Mouse (Mus musculus): ENCODE data around the gene Susd4.

Susd4 gene

DNA sequence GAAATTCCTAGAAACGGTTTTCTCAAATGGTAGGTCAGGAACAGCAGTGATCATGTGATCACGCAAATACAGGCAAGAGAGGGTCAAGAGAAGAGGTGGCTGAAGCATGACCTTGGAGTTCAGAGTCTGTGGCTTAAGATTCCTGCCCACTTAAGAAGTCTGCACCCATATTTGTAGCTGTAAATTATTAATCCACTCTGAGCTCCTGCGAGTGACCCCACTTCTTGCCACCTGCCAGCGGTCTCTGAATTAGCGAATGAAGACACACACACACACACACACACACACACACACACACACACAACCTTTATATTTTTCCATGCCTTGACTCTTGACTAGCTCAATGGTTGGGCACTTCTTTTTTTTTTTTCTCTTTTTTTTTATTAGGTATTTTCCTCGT, 99.7 kb downstream of the Susd4 start:
- DNase-seq, result peak; percentile 46

- DNase-seq, result no peak
Measured at GRCm38 (mm10) chr1:182867886-182868285, 104.2 kb downstream of the Susd4 start.

DNA sequence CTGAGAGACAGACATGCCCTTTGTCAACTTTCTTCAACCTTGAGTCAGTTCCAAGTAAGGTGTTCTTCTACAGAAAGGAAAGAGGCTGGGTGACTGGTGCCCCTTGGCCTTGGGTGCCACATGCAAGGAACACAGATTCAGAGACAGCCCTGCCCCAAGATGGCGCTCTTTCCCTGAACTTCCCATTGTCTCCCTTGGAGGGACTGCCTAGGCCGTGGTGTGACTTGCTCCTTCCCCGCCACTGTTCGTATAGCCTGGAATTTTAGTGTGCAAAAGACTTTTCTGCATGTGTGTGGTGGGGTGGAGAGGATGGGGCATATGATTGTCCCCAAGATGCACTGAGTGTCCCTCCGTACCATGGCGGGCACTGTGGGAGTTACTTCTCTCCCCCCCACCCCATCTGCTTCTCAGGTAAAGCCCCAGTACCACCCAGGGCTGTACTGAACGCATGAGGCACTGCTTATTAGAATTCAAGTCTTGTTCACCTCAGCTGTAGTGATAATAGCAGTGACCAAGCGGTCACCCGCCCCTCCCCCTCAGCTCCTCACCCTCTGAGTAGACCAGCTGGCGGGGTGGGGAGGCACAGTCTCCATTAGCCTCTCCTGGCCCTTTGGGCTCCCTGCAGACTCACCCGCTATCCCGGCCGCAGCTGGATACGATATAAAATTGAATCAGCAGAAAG, 104.9 kb downstream of the Susd4 start:
- DNase-seq, result peak; percentile 25

- DNase-seq, result no peak
Measured at GRCm38 (mm10) chr1:182869114-182869456, 105.4 kb downstream of the Susd4 start.

DNA sequence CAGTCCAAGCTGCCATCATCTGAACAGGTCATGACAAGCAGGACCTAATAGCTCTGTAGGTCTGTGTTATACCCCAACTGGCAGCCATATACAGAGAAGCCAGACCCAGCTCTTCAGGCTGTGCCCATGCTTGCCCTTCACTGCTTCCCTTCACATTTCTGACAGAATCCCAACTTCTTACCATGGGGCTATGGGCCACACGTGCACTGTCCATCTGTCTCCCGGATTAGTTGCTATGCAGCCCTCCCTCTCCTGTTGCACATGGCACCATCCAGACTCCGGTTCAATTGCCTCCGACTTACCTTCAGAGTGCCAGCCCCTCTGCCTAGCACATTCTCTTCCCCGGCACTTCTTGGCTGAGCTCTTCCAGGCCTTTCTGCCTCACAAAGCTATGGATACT, 114.5 kb downstream of the Susd4 start:
- no peak for DNase-seq

DNA sequence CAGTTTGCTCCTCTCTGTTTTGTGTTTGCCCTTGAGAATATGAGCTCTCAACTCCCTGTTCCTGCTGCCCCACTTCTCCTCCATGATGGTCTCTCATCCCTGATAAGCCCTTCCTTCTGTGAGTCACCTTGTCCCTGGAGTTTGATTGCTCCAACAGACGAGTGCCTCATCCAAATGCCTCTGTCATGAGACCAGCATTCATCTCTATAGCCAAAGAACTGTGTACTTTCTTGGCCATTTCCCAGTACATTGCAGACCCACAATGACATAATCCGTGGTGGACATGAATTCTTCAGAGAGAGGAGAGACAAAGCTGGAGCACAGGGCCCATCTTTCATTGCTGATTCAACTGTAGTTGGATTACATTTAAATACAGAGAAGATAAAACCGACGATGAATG, 115.1 kb downstream of the Susd4 start:
- DNase-seq, result no peak

DNA sequence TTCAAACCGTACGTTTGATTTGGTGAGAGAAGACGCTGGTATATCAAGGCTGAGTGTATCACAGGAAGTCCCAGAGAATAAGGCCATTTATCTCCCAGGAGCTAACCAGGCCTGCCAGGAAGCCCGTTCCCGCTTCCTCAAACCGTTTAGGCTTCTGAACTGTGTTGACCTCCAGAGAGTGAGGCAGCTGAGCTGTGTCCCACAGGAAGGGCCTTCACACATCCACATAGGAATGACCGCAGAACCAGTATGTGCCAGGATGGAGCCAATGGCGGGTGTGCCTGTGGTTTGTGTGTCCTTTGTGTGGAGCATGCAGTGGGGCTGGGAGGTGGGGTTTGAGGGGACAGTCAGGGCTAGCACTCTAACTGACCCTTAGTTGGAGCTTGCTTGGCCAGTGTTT, 117.6 kb downstream of the Susd4 start:
- DNase-seq, result no peak

- DNase-seq, result no peak
Measured at GRCm38 (mm10) chr1:182882611-182883010, 119.0 kb downstream of the Susd4 start.

DNA sequence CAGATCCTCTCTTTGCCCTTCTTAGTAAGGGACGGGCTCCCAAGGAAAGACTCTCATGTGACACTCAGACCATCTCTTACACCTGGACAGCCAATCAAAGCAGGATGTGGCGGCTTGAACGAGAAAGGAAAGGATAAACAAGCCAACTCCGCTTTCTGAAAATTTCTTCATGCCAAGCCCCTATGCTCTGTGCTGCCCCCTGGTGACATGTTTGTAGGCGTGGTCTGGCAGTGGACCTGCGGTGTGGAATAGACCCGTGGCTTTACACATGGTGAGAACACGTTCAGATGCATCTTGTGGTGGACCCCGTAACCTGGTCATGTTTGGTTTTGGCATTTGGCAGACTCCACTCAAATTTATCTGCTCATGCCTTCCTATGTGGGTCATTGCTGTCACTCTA, 132.0 kb downstream of the Susd4 start:
- DNase-seq, result peak; percentile 59

GRCm38 (mm10) chr1:182897071-182897470, 133.4 kb downstream of the Susd4 start:
- DNase-seq, result no peak

DNA sequence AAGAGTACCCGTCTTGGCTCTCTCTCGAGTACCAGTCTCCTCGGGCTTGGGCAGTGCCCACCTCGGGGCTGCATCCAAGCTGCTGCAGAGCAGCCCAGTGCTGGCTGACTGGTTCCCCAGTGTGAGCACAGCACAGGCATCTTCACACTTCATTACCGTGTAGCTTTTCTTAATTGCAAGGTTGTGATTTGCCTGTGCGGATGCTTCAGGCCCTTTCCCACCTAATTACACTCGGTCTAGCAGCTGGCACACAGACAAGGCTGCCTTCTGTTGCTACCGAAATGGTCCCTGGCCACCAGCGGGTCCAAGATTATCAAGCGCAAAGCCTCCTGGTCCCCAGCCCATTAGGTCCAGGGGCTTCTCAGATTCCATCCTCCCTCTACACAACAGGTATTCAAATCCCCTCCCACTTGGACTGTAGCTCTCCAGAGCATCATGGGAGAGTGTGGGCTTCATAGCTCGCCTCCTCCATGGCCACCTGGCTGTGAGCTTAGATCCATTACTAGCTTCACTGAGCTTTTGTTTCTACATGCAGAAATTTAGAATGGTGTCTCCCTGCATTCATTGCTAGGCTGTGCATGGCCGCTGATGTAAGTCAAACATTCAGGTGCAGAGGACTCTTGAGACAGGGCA, 134.0 kb downstream of the Susd4 start:
- DNase-seq, result no peak

DNA sequence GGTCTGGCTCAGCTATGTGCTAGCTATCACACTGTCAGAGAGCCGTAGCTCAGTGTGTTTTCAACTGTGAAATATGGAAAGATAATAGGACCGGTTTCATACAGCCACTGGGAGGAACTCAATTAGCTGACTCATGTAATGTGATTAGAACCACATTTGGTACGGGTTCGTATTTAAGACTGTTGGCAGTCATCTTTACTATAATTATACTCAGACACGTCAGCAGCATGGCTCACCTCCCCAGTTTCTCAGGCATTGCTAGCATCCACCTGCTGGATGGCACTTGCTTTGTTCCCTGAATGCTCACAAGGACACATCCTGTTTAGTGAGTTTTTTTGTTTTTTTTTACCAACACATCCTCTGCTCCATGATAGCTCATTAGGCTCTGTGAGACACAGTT, 138.4 kb downstream of the Susd4 start:
- no peak for DNase-seq

GRCm38 (mm10) chr1:182902906-182903305, 139.2 kb downstream of the Susd4 start:
- DNase-seq, result no peak

GRCm38 (mm10) chr1:182905669-182906068, 142.0 kb downstream of the Susd4 start:
- no peak for DNase-seq

- peak; percentile 94 for DNase-seq
Measured at GRCm38 (mm10) chr1:182908050-182909036, 144.7 kb downstream of the Susd4 start.

GRCm38 (mm10) chr1:182909066-182909465, 145.4 kb downstream of the Susd4 start:
- DNase-seq, result no peak

DNA sequence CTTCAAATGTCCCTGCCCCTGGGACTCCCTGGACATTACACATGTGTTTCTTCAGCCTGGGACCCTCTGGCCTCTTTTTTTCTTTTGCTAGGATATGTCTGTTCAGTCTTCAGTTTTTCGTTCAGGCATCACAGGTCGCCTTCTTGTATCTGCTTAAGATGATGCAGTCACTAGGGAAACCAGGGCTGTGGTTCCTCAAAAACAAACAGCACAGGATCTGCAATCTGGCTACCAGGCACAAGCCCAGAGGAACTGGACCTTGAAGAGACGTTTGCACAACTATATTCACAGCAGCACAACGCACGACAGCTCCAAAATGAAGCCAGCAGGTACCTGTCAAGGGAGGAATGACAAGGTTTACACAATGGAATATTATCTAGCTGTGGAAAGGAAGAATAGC, 145.9 kb downstream of the Susd4 start:
- no peak for DNase-seq

DNA sequence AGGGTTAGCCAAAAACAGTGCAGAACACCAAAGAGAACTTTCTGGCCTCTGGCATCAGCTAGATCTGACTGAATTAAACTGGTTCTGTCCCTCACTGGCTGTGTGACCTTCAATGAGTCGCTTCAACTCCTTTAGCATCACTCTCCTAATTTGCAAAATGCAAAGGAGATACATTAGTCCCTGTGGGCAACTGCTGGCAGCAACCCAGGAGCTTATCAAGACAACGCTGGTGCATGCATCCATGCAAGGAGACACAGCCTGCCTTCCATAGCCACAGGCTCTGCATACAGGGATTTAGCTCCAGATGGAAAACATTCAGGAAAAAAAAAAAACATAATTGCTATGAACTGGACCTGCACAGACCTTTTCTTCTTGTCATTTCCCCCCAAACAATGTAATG, 148.9 kb downstream of the Susd4 start:
- no peak for DNase-seq

- DNase-seq, result no peak
Measured at GRCm38 (mm10) chr1:182914121-182914908, 150.7 kb downstream of the Susd4 start.

GRCm38 (mm10) chr1:182916166-182916565, 152.5 kb downstream of the Susd4 start:
- DNase-seq, result no peak

- no peak for DNase-seq
Measured at GRCm38 (mm10) chr1:182918718-182919346, 155.2 kb downstream of the Susd4 start.

GRCm38 (mm10) chr1:182922824-182923223, 159.2 kb downstream of the Susd4 start:
- no peak for DNase-seq

Measured in kidney, postnatal 14 days (tissue).